Mouse (Mus musculus) erythroblast, embryonic 14.5 days (primary cell): ENCODE results near the gene Lipf. TPM values are rescaled to one million over a fixed set of nuclear protein-coding genes. Genes with fewer than 3 reads are reported as not detected.

Experiments used
- H3K27me3 ChIP-seq: 2 replicates; pipeline ENCODE4 v1.6.1; 2012; ENCODE audit warnings: inconsistent platforms; ENCODE audit not compliant: control insufficient read depth
- H3K36me3 ChIP-seq: 2 replicates; pipeline ENCODE4 v1.6.1; 2012; ENCODE audit warnings: mild to moderate bottlenecking, inconsistent platforms; ENCODE audit not compliant: control insufficient read depth
- H3K4me1 ChIP-seq: 2 replicates; pipeline ENCODE4 v1.6.1; 2012; ENCODE audit warnings: inconsistent platforms; ENCODE audit not compliant: control insufficient read depth
- H3K4me3 ChIP-seq: replicated peaks from 2 replicates; pipeline ENCODE3; 2012; ENCODE audit warnings: moderate library complexity, mild to moderate bottlenecking, inconsistent platforms
- H3K9me3 ChIP-seq: 2 replicates; pipeline ENCODE4 v1.6.1; 2012; ENCODE audit warnings: low read length, inconsistent platforms, mixed read lengths; ENCODE audit not compliant: control insufficient read depth
- GATA1 ChIP-seq: IDR thresholded peaks from 2 replicates; pipeline ENCODE4 v1.6.1; 2012; ENCODE audit warnings: low read length, inconsistent platforms, mixed read lengths
- TAL1 ChIP-seq: IDR thresholded peaks from 3 replicates; pipeline ENCODE4 v1.6.1; 2012; ENCODE audit warnings: low read length, inconsistent platforms, mixed read lengths
- polyA plus RNA-seq: library from polyadenylated mRNA; stranded (reverse); fragments of >175 nt; gene quantifications from 2 replicates; pipeline ENCODE4 v1.2.3, GENCODE M21; 2012

The Lipf gene
- polyA plus RNA-seq, result not detected in 2 replicates

DNA sequence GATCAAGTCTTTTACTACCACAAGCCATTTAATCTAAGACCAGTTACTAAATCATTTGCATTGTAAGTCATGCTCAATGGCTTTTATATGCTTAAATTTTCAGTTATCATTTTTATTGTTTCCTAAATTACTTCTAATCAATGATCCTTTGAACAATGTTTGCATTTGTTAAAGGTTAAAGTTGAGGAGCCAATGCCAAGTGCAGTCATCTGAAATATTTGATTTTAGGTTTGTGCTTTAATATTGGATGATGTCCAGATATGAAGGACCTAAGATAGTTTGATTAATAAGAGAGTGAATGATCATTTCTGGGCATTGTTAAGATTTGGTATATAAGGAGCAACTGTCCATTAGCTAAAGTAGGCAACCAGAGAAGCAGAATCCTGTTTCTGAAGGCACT lies at the start of gene Lipf:
Lipf (plus strand) TSS at position 301 of the 400 bp plus-strand sequence.
- H3K4me3 ChIP-seq, result no peak within 1 kb of the TSS
- H3K4me1 ChIP-seq, result no peaks in the 10 kb centered on the region
- no peaks in the 10 kb centered on the region for H3K9me3 ChIP-seq
- H3K36me3 ChIP-seq, result no peaks in the 10 kb centered on the region
- H3K27me3 ChIP-seq, result no peaks in the 10 kb centered on the region
- TF ChIP-seq TAL1 (no peak), GATA1 (no peak)

DNA sequence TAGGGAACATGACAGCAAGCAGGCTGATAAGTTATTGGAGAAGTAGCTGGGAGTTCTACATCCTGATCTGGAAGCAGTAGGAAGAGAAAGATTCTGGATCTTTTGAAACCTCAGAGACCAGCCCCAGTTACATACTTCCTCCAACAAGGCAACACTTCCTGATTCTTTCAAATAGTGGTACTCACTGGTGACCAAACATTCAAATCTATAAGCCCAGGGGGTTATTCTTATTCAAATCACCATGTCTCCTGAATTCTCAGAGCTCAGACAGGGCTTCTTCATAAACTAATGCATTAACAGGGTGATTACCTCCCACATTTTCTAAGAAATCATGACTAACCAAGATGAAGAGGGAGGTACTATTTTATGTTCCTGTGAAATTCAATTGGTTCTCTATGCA lies 36.9 kb upstream of the Lipf start:
- Histone ChIP-seq H3K27me3 (no peaks in the 10 kb centered on the region), H3K9me3 (peaks cover 4% of the 10 kb centered on the region), H3K36me3 (no peaks in the 10 kb centered on the region), H3K4me3 (no peak overlapping the region), H3K4me1 (no peaks in the 10 kb centered on the region)
- TF ChIP-seq TAL1 (no peak), GATA1 (no peak)

DNA sequence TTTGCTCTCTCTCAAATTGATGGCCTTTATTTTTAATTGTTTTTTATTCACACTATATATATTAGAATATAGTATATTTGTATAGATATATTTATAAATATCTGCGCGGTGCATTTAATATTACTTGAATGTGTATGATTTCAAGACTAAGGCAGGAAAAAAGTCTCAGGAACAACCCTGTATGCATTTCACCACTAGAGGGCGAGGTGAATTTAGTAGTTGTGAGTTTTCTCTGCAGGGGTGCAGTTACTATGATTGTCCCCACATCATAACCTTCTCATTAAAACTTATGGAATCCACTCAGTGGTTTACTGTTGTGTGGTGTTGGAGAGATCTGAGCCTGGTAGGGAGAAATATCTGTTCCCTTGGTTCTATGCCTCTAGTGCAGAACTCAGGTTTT lies 18.0 kb downstream of the Lipf start:
- no peaks in the 10 kb centered on the region for H3K4me1 ChIP-seq
- H3K4me3 ChIP-seq, result no peak overlapping the region
- no peaks in the 10 kb centered on the region for H3K9me3 ChIP-seq
- TF ChIP-seq GATA1 (no peak), TAL1 (no peak)
- H3K36me3 ChIP-seq, result no peaks in the 10 kb centered on the region
- no peaks in the 10 kb centered on the region for H3K27me3 ChIP-seq

DNA sequence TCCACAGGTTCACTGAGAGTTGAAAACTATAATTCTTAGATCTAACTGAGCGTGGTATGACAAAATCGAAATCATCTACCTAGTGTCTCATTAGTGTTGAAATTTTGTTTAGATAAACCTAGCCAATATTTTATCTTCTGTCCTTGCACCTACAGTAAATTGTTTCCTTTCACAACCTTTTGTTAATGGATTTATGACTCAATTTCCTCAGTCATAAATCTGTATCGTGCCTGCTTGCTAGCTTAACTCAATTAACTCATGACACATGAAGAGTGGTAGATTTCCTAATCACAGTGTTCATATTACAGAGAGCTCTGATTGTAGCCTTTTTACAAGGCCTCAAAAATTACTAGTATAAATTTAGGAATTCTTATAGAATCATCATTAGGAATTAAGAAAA lies 22.1 kb downstream of the Lipf start:
- Histone ChIP-seq H3K4me3 (no peak overlapping the region), H3K36me3 (no peaks in the 10 kb centered on the region), H3K9me3 (no peaks in the 10 kb centered on the region), H3K27me3 (no peaks in the 10 kb centered on the region), H3K4me1 (no peaks in the 10 kb centered on the region)
- TF ChIP-seq TAL1 (no peak), GATA1 (no peak)

DNA sequence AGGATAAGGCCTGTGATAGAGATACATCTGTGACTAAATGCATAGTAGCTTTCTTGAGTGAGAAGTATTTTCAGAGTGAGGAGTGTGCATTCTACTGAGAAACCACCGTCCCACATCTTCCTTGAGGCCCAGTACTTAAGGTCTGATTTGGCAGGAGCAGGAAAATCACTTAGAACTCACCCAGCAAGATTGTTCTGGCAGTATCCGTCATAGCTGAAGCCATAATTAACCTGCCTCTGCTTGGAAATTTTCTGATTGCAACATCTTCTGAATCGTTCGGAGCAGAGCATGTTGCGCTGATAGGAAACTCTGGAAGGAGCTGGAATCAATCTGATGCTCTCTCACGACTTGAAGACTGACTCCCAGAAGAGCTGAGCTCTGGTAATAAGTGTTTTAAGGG lies 47.0 kb downstream of the Lipf start, which contains the start of gene Lipk:
Lipk (plus strand) TSS at position 289 of the 400 bp plus-strand sequence.
- no peaks in the 10 kb centered on the region for H3K27me3 ChIP-seq
- TF ChIP-seq GATA1 (no peak), TAL1 (no peak)
- no peak within 1 kb of the TSS for H3K4me3 ChIP-seq
- no peaks in the 10 kb centered on the region for H3K9me3 ChIP-seq
- H3K4me1 ChIP-seq, result no peaks in the 10 kb centered on the region
- H3K36me3 ChIP-seq, result no peaks in the 10 kb centered on the region

DNA sequence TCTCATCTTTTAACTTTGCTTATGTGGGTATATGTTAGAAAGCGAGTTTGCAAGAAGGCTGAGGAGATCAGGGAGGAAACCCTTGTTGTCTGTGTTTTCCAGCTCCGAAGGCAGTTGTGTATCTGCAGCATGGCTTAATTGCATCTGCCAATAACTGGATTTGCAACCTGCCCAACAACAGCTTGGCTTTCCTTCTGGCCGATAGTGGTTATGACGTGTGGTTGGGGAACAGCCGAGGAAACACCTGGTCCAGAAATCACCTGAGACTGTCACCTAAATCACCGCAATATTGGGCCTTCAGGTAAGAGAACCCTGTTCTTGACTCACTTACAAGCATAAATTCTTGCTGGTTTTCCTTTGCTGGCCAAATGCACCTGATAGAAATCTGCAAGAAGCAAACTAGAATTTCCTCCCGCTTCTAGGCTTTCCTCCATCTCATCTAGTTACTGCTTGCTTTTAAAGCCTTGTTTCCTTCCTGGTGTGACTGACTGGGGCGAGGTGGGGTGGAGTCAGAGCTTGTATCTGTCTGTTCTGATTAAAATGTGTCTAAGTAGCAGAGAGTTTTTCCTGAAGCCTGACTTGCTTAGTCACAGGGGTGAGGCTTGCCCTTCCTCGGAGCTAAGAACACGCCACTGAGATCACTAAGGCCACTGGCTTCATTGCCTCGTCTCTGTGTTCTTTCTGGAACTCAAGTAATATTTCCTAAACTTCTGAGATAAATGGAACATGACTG lies 60.6 kb downstream of the Lipf start:
- Histone ChIP-seq H3K9me3 (no peaks in the 10 kb centered on the region), H3K4me1 (no peaks in the 10 kb centered on the region), H3K4me3 (no peak overlapping the region), H3K36me3 (no peaks in the 10 kb centered on the region), H3K27me3 (no peaks in the 10 kb centered on the region)
- TF ChIP-seq TAL1 (no peak), GATA1 (no peak)

DNA sequence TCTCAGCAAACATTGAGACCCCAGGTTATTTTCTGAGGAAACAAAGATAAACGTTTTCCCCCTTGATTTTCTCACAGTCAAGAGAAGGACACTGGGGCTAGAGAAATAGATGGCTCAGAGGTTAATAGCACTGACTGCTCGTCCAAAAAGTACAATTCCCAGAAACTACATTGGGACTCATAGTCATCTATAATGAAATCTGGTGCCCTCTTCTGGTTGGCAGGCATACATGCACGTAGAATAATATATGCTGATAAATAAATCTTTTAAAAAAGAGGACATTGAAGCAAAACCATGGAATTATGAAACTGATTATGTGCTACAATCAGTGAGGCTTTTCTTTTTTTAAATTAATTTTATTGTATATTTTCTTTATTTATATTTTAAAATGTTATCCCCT lies 61.8 kb downstream of the Lipf start:
- TF ChIP-seq GATA1 (no peak), TAL1 (no peak)
- Histone ChIP-seq H3K36me3 (no peaks in the 10 kb centered on the region), H3K9me3 (no peaks in the 10 kb centered on the region), H3K4me3 (no peak overlapping the region), H3K4me1 (no peaks in the 10 kb centered on the region), H3K27me3 (no peaks in the 10 kb centered on the region)

Other genes starting within 250 kb of the Lipf start
- not detected in 2 replicates for gene Lipo2, start 209.8 kb upstream of the Lipf start, polyA plus RNA-seq
- 0.01 and 0.02 TPM in 2 replicates for gene Lipo3, start 199.2 kb upstream of the Lipf start, polyA plus RNA-seq
- not detected in 2 replicates for gene Lipo1, start 173.7 kb upstream of the Lipf start, polyA plus RNA-seq
- not detected in 2 replicates for gene Lipk, start 47.1 kb downstream of the Lipf start, polyA plus RNA-seq
- gene Lipn, start 106.2 kb downstream of the Lipf start, polyA plus RNA-seq, result 0.03 TPM in 1 of 2 replicates, not detected in the other
- not detected in 2 replicates for gene Lipm, start 139.7 kb downstream of the Lipf start, polyA plus RNA-seq
- gene Ankrd22, start 204.9 kb downstream of the Lipf start, polyA plus RNA-seq, result not detected in 2 replicates
- not detected in 2 replicates for gene Stambpl1, start 231.0 kb downstream of the Lipf start, polyA plus RNA-seq